Mouse (Mus musculus): Measurements from ENCODE around the gene Zswim8. TPM values are rescaled to one million over a fixed set of nuclear protein-coding genes. Genes with fewer than 3 reads are reported as not detected.

Gene Zswim8
- polyA plus RNA-seq, 1 experiment, result 188 TPM

GRCm38 (mm10) chr14:20765642-20766258 lies 58.4 kb downstream of the Zswim8 start:
- DNase-seq (ENCODE audit: extremely low spot score in 1 of 2, low spot score in 1 of 2), result peak; percentile 82 to 96

GRCm38 (mm10) chr14:20767936-20768335 lies 60.6 kb downstream of the Zswim8 start:
- no peak for DNase-seq (ENCODE audit: extremely low spot score in 1 of 2, low spot score in 1 of 2)

- peak in 1 of 2 experiments; percentile 50 for DNase-seq (ENCODE audit: extremely low spot score in 1 of 2, low spot score in 1 of 2)
Measured at GRCm38 (mm10) chr14:20768581-20768980, 61.2 kb downstream of the Zswim8 start.

GRCm38 (mm10) chr14:20771941-20772340 lies 64.6 kb downstream of the Zswim8 start:
- no peak for DNase-seq (ENCODE audit: extremely low spot score in 1 of 2, low spot score in 1 of 2)

- no peak for DNase-seq (ENCODE audit: extremely low spot score in 1 of 2, low spot score in 1 of 2)
Measured at GRCm38 (mm10) chr14:20772808-20773207, 65.5 kb downstream of the Zswim8 start.

Other genes starting within 250 kb of the Zswim8 start
- 72.6 TPM in 2 replicates for gene Anxa7, start 227.4 kb upstream of the Zswim8 start, polyA plus RNA-seq (2012; rRNA removed)
- 0.36 and 0.62 TPM in 2 replicates for gene Mss51, start 210.7 kb upstream of the Zswim8 start, polyA plus RNA-seq (2012; rRNA removed)
- 173 and 179 TPM in 2 replicates for gene Ppp3cb, start 161.0 kb upstream of the Zswim8 start, polyA plus RNA-seq (2012; rRNA removed)
- gene Usp54, start 66.5 kb upstream of the Zswim8 start, polyA plus RNA-seq (2012; rRNA removed), result 40.5 and 45.0 TPM in 2 replicates
- gene Myoz1, start 51.0 kb upstream of the Zswim8 start, polyA plus RNA-seq (2012; rRNA removed), result 1.4 and 2.2 TPM in 2 replicates
- 0.29 and 0.40 TPM in 2 replicates for gene Synpo2l, start 39.2 kb upstream of the Zswim8 start, polyA plus RNA-seq (2012; rRNA removed)
- gene Sec24c, start 33.2 kb upstream of the Zswim8 start, polyA plus RNA-seq (2012; rRNA removed), result 81.0 and 91.9 TPM in 2 replicates
- 15.2 and 15.3 TPM in 2 replicates for gene Fut11, start 12.6 kb upstream of the Zswim8 start, polyA plus RNA-seq (2012; rRNA removed)
- gene Chchd1, start 4.5 kb upstream of the Zswim8 start, polyA plus RNA-seq (2012; rRNA removed), result 65.6 and 79.4 TPM in 2 replicates
- 22.6 and 24.8 TPM in 2 replicates for gene Ndst2, start 27.0 kb downstream of the Zswim8 start, polyA plus RNA-seq (2012; rRNA removed)
- 201 and 208 TPM in 2 replicates for gene Camk2g, start 86.5 kb downstream of the Zswim8 start, polyA plus RNA-seq (2012; rRNA removed)
- 1.9 and 2.3 TPM in 2 replicates for gene Plau, start 129.1 kb downstream of the Zswim8 start, polyA plus RNA-seq (2012; rRNA removed)
- gene Vcl, start 221.8 kb downstream of the Zswim8 start, polyA plus RNA-seq (2012; rRNA removed), result 24.8 and 25.3 TPM in 2 replicates

Data from frontal cortex, adult 2 months (tissue).